Mouse (Mus musculus) kidney, postnatal 10 days (tissue): Measurements from ENCODE around the gene Btbd35f24.
"Not testable (repeated sequence)": the region's sequence is repeated elsewhere in the genome, so short reads cannot be mapped to it uniquely, and the experiment has no call there.

ENCODE experiments used
- DNase-seq: peaks from one replicate; pipeline ENCODE4 v3.0.0; 2021; ENCODE audit warnings: mixed read lengths

Gene Btbd35f24

GRCm38 (mm10) chrX:3195727-3196126, at the start of gene Btbd35f24:
Gene Btbd35f24 (minus strand): TSS chrX:3195827.
- DNase-seq = not testable (repeated sequence)
